Mouse (Mus musculus) MEL (cell line): Measurements from ENCODE around the gene Vmn1r188. TPM values are rescaled to one million over a fixed set of nuclear protein-coding genes. Genes with fewer than 3 reads are reported as not detected.
A peak's percentile ranks its signal among the peaks of the same experiment; 100 is the strongest.

Source experiments
- DNase-seq: peaks from one replicate; pipeline ENCODE4 v3.0.0; 2011; ENCODE audit warnings: low read depth, low spot score
- H3K27ac ChIP-seq: 2 replicates; pipeline ENCODE4 v1.5.1; 2012; ENCODE audit warnings: low read depth, mild to moderate bottlenecking, control low read depth, low read length, moderate library complexity; ENCODE audit not compliant: control insufficient read depth
- H3K27me3 ChIP-seq, 2 experiments: fragments of 150-350 bp in 1 of 2; sonication (generic) in 1 of 2; 2 replicates each; pipeline ENCODE4 v1.6.1; 2012; ENCODE audit warnings: low read length in 2 of 2, mild to moderate bottlenecking in 2 of 2, improper control_type of control experiment in 1 of 2, moderate library complexity in 1 of 2; ENCODE audit not compliant: insufficient read depth in 2 of 2, control insufficient read depth in 1 of 2
- H3K36me3 ChIP-seq, 2 experiments: 2 replicates each; pipeline ENCODE4 v1.6.1; 2012 to 2014; ENCODE audit warnings: low read length in 2 of 2, improper control_type of control experiment in 1 of 2, inconsistent platforms in 1 of 2, mild to moderate bottlenecking in 1 of 2; ENCODE audit not compliant: insufficient read depth in 2 of 2, control insufficient read depth in 1 of 2
- H3K4me1 ChIP-seq, 2 experiments: fragments of 150-350 bp in 1 of 2; sonication (generic) in 1 of 2; 2 replicates each; pipeline ENCODE4 v1.6.1; 2012; ENCODE audit warnings: low read length in 2 of 2, improper control_type of control experiment in 1 of 2, mild to moderate bottlenecking in 1 of 2; ENCODE audit not compliant: insufficient read depth in 2 of 2, control insufficient read depth in 1 of 2
- H3K4me3 ChIP-seq, 2 experiments: fragments of 150-350 bp in 1 of 2; sonication (generic) in 1 of 2; 2 replicates each; pipeline ENCODE4 v1.5.1; 2012; ENCODE audit warnings: low read depth in 2 of 2, low read length in 2 of 2, mild to moderate bottlenecking in 2 of 2, moderate library complexity in 2 of 2, control low read depth in 1 of 2, improper control_type of control experiment in 1 of 2; ENCODE audit not compliant: control insufficient read depth in 1 of 2, insufficient read depth in 1 of 2
- H3K79me2 ChIP-seq: 2 replicates; pipeline ENCODE4 v1.6.1; 2012; ENCODE audit warnings: mild to moderate bottlenecking, low read length, moderate library complexity; ENCODE audit not compliant: control insufficient read depth, poor library complexity, insufficient read depth
- H3K9ac ChIP-seq: 2 replicates; pipeline ENCODE4 v1.6.1; 2012; ENCODE audit warnings: low read depth, mild to moderate bottlenecking, control low read depth, low read length, moderate library complexity; ENCODE audit not compliant: control insufficient read depth, poor library complexity, severe bottlenecking
- H3K9me3 ChIP-seq: fragments of 150-350 bp; sonication (generic); replicated peaks from 2 replicates; pipeline ENCODE4 v1.6.1; 2012; ENCODE audit warnings: mild to moderate bottlenecking, low read length, improper control_type of control experiment, moderate library complexity; ENCODE audit not compliant: insufficient read depth
- CHD1 ChIP-seq: IDR thresholded peaks from 2 replicates; pipeline ENCODE4 v1.6.1; 2012; ENCODE audit warnings: low read depth, mild to moderate bottlenecking, inconsistent platforms, low read length, improper control_type of control experiment
- CTCF ChIP-seq, 3 experiments: IDR thresholded peaks in 2 of 3; conservative IDR thresholded peaks in 1 of 3; 2 replicates each; pipeline ENCODE4 v1.5.1; 2011 to 2012; ENCODE audit warnings: low read length in 3 of 3, low read depth in 2 of 3, mild to moderate bottlenecking in 2 of 3, improper control_type of control experiment in 1 of 3, inconsistent platforms in 1 of 3, mixed read lengths in 1 of 3, moderate library complexity in 1 of 3; ENCODE audit not compliant: control insufficient read depth in 1 of 3, insufficient read depth in 1 of 3, poor library complexity in 1 of 3, severe bottlenecking in 1 of 3
- E2F4 ChIP-seq: IDR thresholded peaks from 2 replicates; pipeline ENCODE4 v1.6.1; 2011; ENCODE audit warnings: low read depth, low read length, improper control_type of control experiment, borderline replicate concordance
- ELF1 ChIP-seq: IDR thresholded peaks from 2 replicates; pipeline ENCODE4 v1.6.1; 2014; ENCODE audit warnings: low read depth, mild to moderate bottlenecking, inconsistent platforms, low read length, improper control_type of control experiment, moderate library complexity
- GABPA ChIP-seq: IDR thresholded peaks from 2 replicates; pipeline ENCODE4 v1.6.1; 2012; ENCODE audit warnings: low read depth, mild to moderate bottlenecking, inconsistent platforms, low read length, improper control_type of control experiment, moderate library complexity
- JUND ChIP-seq: IDR thresholded peaks from 2 replicates; pipeline ENCODE4 v1.6.1; 2011; ENCODE audit warnings: low read depth, mild to moderate bottlenecking, improper control_type of control experiment, low read length
- MAFK ChIP-seq: IDR thresholded peaks from 2 replicates; pipeline ENCODE4 v1.6.1; 2011; ENCODE audit warnings: low read depth, mild to moderate bottlenecking, low read length, improper control_type of control experiment, borderline replicate concordance
- MAX ChIP-seq: IDR thresholded peaks from 2 replicates; pipeline ENCODE4 v1.6.1; 2011; ENCODE audit warnings: low read length, improper control_type of control experiment
- MEF2A ChIP-seq: IDR thresholded peaks from 2 replicates; pipeline ENCODE4 v1.6.1; 2014; ENCODE audit warnings: low read depth, mild to moderate bottlenecking, inconsistent platforms, low read length, improper control_type of control experiment; ENCODE audit not compliant: poor library complexity, insufficient replicate concordance, severe bottlenecking; ENCODE audit errors: extremely low read depth
- MXI1 ChIP-seq: IDR thresholded peaks from 2 replicates; pipeline ENCODE4 v1.6.1; 2011; ENCODE audit warnings: mild to moderate bottlenecking, low read depth, low read length, improper control_type of control experiment
- MYB ChIP-seq: IDR thresholded peaks from 2 replicates; pipeline ENCODE4 v1.6.1; 2011; ENCODE audit warnings: mild to moderate bottlenecking, low read depth, low read length, improper control_type of control experiment
- MYC ChIP-seq: IDR thresholded peaks from 2 replicates; pipeline ENCODE4 v1.6.1; 2011; ENCODE audit warnings: low read depth, mild to moderate bottlenecking, low read length, improper control_type of control experiment, moderate library complexity
- NRF1 ChIP-seq: IDR thresholded peaks from 2 replicates; pipeline ENCODE4 v1.6.1; 2014; ENCODE audit warnings: low read depth, mild to moderate bottlenecking, inconsistent platforms, low read length, improper control_type of control experiment, moderate library complexity; ENCODE audit not compliant: poor library complexity, insufficient read depth, severe bottlenecking
- POLR2A ChIP-seq, 2 experiments: IDR thresholded peaks; 2 replicates each; pipeline ENCODE4 v1.6.1; 2011 to 2012; ENCODE audit warnings: low read length in 2 of 2, mild to moderate bottlenecking in 2 of 2, control low read depth in 1 of 2, improper control_type of control experiment in 1 of 2, low read depth in 1 of 2, moderate library complexity in 1 of 2; ENCODE audit not compliant: control insufficient read depth in 1 of 2, insufficient read depth in 1 of 2, poor library complexity in 1 of 2
- POLR2AphosphoS5 ChIP-seq: IDR thresholded peaks from 2 replicates; pipeline ENCODE4 v1.6.1; 2012; ENCODE audit warnings: low read depth, borderline replicate concordance, mild to moderate bottlenecking, inconsistent platforms, low read length, moderate library complexity, mixed read lengths
- TBP ChIP-seq: IDR thresholded peaks from 2 replicates; pipeline ENCODE4 v1.8.0; 2011; ENCODE audit warnings: low read depth, low read length, improper control_type of control experiment
- TCF12 ChIP-seq: IDR thresholded peaks from 2 replicates; pipeline ENCODE4 v1.6.1; 2014; ENCODE audit warnings: low read depth, mild to moderate bottlenecking, inconsistent platforms, low read length, improper control_type of control experiment, moderate library complexity
- UBTF ChIP-seq: IDR thresholded peaks from 2 replicates; pipeline ENCODE4 v1.6.1; 2012; ENCODE audit warnings: low read depth, mild to moderate bottlenecking, inconsistent platforms, low read length, improper control_type of control experiment, moderate library complexity, borderline replicate concordance; ENCODE audit not compliant: insufficient read depth
- ZC3H11A ChIP-seq: IDR thresholded peaks from 2 replicates; pipeline ENCODE4 v1.6.1; 2012; ENCODE audit warnings: low read depth, mild to moderate bottlenecking, inconsistent platforms, low read length, improper control_type of control experiment
- ZKSCAN1 ChIP-seq: IDR thresholded peaks from 2 replicates; pipeline ENCODE4 v1.6.1; 2012; ENCODE audit warnings: low read depth, mild to moderate bottlenecking, inconsistent platforms, low read length, improper control_type of control experiment, moderate library complexity
- ZMIZ1 ChIP-seq: IDR thresholded peaks from 2 replicates; pipeline ENCODE4 v1.6.1; 2012; ENCODE audit warnings: low read depth, mild to moderate bottlenecking, inconsistent platforms, low read length, improper control_type of control experiment, moderate library complexity
- ZNF384 ChIP-seq: IDR thresholded peaks from 2 replicates; pipeline ENCODE4 v1.6.1; 2012; ENCODE audit warnings: low read depth, mild to moderate bottlenecking, inconsistent platforms, low read length, improper control_type of control experiment
- polyA plus RNA-seq, 2 experiments: library from polyadenylated mRNA; stranded (reverse) in 1 of 2; unstranded in 1 of 2; fragments of >175 nt in 1 of 2; fragments of >200 nt in 1 of 2; gene quantifications; 2 replicates each; pipeline versions ENCODE4 v1.2.1 to v1.2.4; 2012; ENCODE audit warnings: low replicate concordance in 2 of 2, low read depth in 1 of 2; ENCODE audit not compliant: insufficient read length in 2 of 2, insufficient read depth in 1 of 2, missing spikeins in 1 of 2
- total RNA-seq: library from RNA; depleted of rRNA; stranded (reverse); fragments of 300-350 nt; gene quantifications from 2 replicates; pipeline ENCODE4 v1.2.3, GENCODE M21; 2012

The Vmn1r188 gene
- total and polyA plus RNA-seq, 3 experiments, result not detected

DNA sequence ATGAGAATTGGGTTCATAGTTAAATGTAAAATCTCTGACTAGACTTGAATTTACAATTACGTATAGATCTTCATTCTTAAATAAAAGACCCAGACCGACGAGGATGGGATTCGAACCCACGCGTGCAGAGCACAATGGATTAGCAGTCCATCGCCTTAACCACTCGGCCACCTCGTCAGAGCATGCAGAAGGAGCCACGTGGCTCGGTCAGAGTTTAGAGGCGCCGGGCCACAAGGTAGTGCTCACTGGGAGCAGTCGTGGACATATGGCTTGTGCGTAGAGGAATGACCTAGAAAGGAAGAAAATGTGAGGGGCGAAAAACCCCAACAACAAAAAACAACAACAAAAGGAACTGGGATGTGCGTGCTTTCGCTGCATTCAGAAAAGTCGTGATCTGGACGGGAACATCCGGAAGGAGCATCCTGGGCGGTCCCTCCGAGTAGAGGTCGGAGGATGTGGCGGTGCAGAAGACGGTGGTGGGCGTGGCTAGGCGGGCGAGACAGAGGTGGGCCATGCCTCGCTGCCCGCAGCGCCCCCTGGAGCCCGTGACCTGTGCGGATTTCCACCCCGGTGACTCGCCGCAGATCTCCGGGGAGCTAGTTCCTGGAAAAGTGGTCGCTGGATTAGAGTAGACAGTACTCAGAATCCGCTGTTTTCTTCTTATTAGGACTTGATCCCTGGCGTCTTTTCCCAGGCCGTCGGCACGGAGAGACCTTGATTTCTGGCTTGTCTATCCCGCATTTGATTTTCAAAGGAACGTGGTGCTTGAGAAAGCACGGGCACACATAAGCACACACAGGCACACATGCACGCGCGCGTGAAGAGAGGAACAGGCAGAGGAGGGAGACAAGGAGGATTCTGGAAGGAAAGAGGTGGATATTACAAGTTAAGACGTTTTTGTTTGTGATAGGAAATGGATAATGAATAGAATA, 33.4 kb upstream of the Vmn1r188 start:
- TF ChIP-seq TCF12 (no peak), MYB (no peak), POLR2A (IDR thresholded peaks at IDR 0.05; ENCODE audit: control insufficient read depth in 1 of 2, insufficient read depth in 1 of 2, low read depth in 1 of 2, low read length in 2 of 2, poor library complexity in 1 of 2) (peak in 1 of 2 experiments; percentile 53; a peak in 2 of 4 replicates), CHD1 (no peak), ZNF384 (no peak), GABPA (no peak), E2F4 (no peak), TBP (peak; percentile 100), ZC3H11A (no peak), MEF2A (no peak), JUND (no peak), MXI1 (no peak), CTCF (IDR thresholded peaks at IDR 0.05 in 2 of 3, conservative IDR thresholded peaks at IDR 0.05 in 1 of 3; ENCODE audit: control insufficient read depth in 1 of 3, insufficient read depth in 1 of 3, low read depth in 2 of 3, low read length in 3 of 3, poor library complexity in 1 of 3, severe bottlenecking in 1 of 3) (peak in 1 of 3 experiments; percentile 84; a peak in 3 of 6 replicates), MAX (no peak), ZKSCAN1 (no peak), ZMIZ1 (no peak), POLR2AphosphoS5 (no peak), NRF1 (no peak), UBTF (no peak), MYC (no peak), ELF1 (no peak), MAFK (no peak)
- Histone ChIP-seq H3K36me3 (peaks cover 0 to 2% of the 10 kb centered on the region in 2 experiments; a peak in 2 of 4 replicates), H3K9ac (peak overlapping the region; percentile 77), H3K27me3 (0 out of 4 replicates have a peak, but pooled peaks cover 0 to 2% of the 10 kb centered on the region in 2 experiments), H3K4me3 (peak overlapping the region; percentile 78 to 87), H3K4me1 (no peaks in the 10 kb centered on the region), H3K9me3 (no peaks in the 10 kb centered on the region), H3K79me2 (peaks cover 1% of the 10 kb centered on the region; the same call in 1 of the 2 replicates), H3K27ac (peak overlapping the region; percentile 53)
- peak; percentile 97 for DNase-seq
